Mouse (Mus musculus) liver, embryonic 12.5 days (tissue): ENCODE data around the gene Foxi3. TPM values are rescaled to one million over a fixed set of nuclear protein-coding genes. Genes with fewer than 3 reads are reported as not detected.

Source experiments
- ATAC-seq: fragments of 200-750 bp; cut with Nextera tagmentation; 2 replicates; pipeline ENCODE4 v1.8.0; 2017; ENCODE audit warnings: moderate number of reproducible peaks, mild to moderate bottlenecking, moderate library complexity
- H3K27ac ChIP-seq: fragments of 300-500 bp; sonication (generic); 2 replicates; pipeline ENCODE4 v1.5.1; 2016; ENCODE audit warnings: mild to moderate bottlenecking
- H3K27me3 ChIP-seq: fragments of 300-500 bp; sonication (generic); replicated peaks from 2 replicates; pipeline ENCODE4 v1.6.1; 2016; ENCODE audit warnings: mild to moderate bottlenecking, moderate library complexity
- H3K36me3 ChIP-seq: fragments of 300-500 bp; sonication (generic); 2 replicates; pipeline ENCODE4 v1.6.1; 2016; ENCODE audit warnings: mild to moderate bottlenecking, moderate library complexity
- H3K4me1 ChIP-seq: fragments of 300-500 bp; sonication (generic); 2 replicates; pipeline ENCODE4 v1.6.1; 2016
- H3K4me2 ChIP-seq: fragments of 300-500 bp; sonication (generic); 2 replicates; pipeline ENCODE4 v1.6.1; 2016; ENCODE audit warnings: mild to moderate bottlenecking, moderate library complexity
- H3K4me3 ChIP-seq: fragments of 300-500 bp; sonication (generic); 2 replicates; pipeline ENCODE4 v1.5.1; 2016; ENCODE audit warnings: mild to moderate bottlenecking, moderate library complexity
- H3K9ac ChIP-seq: fragments of 300-500 bp; sonication (generic); 2 replicates; pipeline ENCODE4 v1.6.1; 2016; ENCODE audit warnings: mild to moderate bottlenecking, moderate library complexity
- H3K9me3 ChIP-seq: fragments of 300-500 bp; sonication (generic); replicated peaks from 2 replicates; pipeline ENCODE4 v1.6.1; 2016; ENCODE audit warnings: mild to moderate bottlenecking, moderate library complexity
- WGBS: fragments of 180-500 bp; shearing (Covaris S2); methylation state at CpG from one replicate; pipeline ENCODE4 v1.1.7; 2016; ENCODE audit not compliant: insufficient replicate concordance; 5-methylcytosine and 5-hydroxymethylcytosine counted together
- polyA plus RNA-seq: library from polyadenylated mRNA; unstranded; fragments of >200 nt; fragmentation: Nextera tagmentation; extraction: Ambion mirVana; gene quantifications from 2 replicates; pipeline ENCODE4 v1.2.1, GENCODE M21; 2016

The Foxi3 gene
- polyA plus RNA-seq, result not detected in 2 replicates

GRCm38 (mm10) chr6:70956285-70956912 is at the start of gene Foxi3:
TSS of gene Foxi3 (plus strand) at chr6:70956531.
- no peaks in the 10 kb centered on the region for H3K9me3 ChIP-seq
- H3K27me3 ChIP-seq, result peaks cover 94% of the 10 kb centered on the region
- no peak within 1 kb of the TSS for H3K9ac ChIP-seq
- H3K4me1 ChIP-seq, result peaks cover 9% of the 10 kb centered on the region
- 1% methylated on average over 58 of the region's 67 CpGs for WGBS
- peak within 1 kb of the TSS; percentile 60 for H3K4me2 ChIP-seq
- ATAC-seq, result no peak
- no peak within 1 kb of the TSS for H3K27ac ChIP-seq
- H3K4me3 ChIP-seq, result peak within 1 kb of the TSS; percentile 41
- H3K36me3 ChIP-seq, result no peaks in the 10 kb centered on the region

- 74% methylated on average over 7 of the region's 7 CpGs for WGBS
- no peak overlapping the region for H3K9ac ChIP-seq
- H3K27me3 ChIP-seq, result peaks cover 56% of the 10 kb centered on the region
- H3K4me2 ChIP-seq, result no peak overlapping the region
- H3K9me3 ChIP-seq, result no peaks in the 10 kb centered on the region
- H3K4me1 ChIP-seq, result peaks cover 6% of the 10 kb centered on the region
- peaks cover 10% of the 10 kb centered on the region for H3K36me3 ChIP-seq
- H3K27ac ChIP-seq, result no peak overlapping the region
- H3K4me3 ChIP-seq, result no peak overlapping the region
- ATAC-seq, result no peak
These were observed 46.8 kb upstream of the Foxi3 start for GRCm38 (mm10) chr6:70909572-70909971.

GRCm38 (mm10) chr6:70910285-70910684 is 46.0 kb upstream of the Foxi3 start:
- H3K4me3 ChIP-seq, result no peak overlapping the region
- 54% methylated on average over 4 of the region's 4 CpGs for WGBS
- no peak for ATAC-seq
- peaks cover 56% of the 10 kb centered on the region for H3K27me3 ChIP-seq
- no peak overlapping the region for H3K27ac ChIP-seq
- H3K9me3 ChIP-seq, result no peaks in the 10 kb centered on the region
- no peak overlapping the region for H3K9ac ChIP-seq
- H3K36me3 ChIP-seq, result peaks cover 8% of the 10 kb centered on the region
- no peak overlapping the region for H3K4me2 ChIP-seq
- H3K4me1 ChIP-seq, result 0 out of 2 replicates have a peak, but pooled peaks cover 5% of the 10 kb centered on the region

- ATAC-seq, result no peak
- H3K9me3 ChIP-seq, result no peaks in the 10 kb centered on the region
- H3K4me2 ChIP-seq, result peak overlapping the region; percentile 35
- 0 out of 2 replicates have a peak, but pooled peaks cover 5% of the 10 kb centered on the region for H3K4me1 ChIP-seq
- H3K9ac ChIP-seq, result no peak overlapping the region
- 10% methylated on average over 20 of the region's 20 CpGs for WGBS
- H3K36me3 ChIP-seq, result no peaks in the 10 kb centered on the region
- peaks cover 56% of the 10 kb centered on the region for H3K27me3 ChIP-seq
- no peak overlapping the region for H3K27ac ChIP-seq
- H3K4me3 ChIP-seq, result peak overlapping the region; percentile 4; the same call in 1 of the 2 replicates
These were observed 44.5 kb upstream of the Foxi3 start for GRCm38 (mm10) chr6:70911668-70912395.

- no peak overlapping the region for H3K27ac ChIP-seq
- H3K4me1 ChIP-seq, result 0 out of 2 replicates have a peak, but pooled peaks cover 5% of the 10 kb centered on the region
- WGBS, result 65% methylated on average over 7 of the region's 7 CpGs
- H3K4me2 ChIP-seq, result no peak overlapping the region
- no peak for ATAC-seq
- peaks cover 56% of the 10 kb centered on the region for H3K27me3 ChIP-seq
- no peak overlapping the region for H3K4me3 ChIP-seq
- no peak overlapping the region for H3K9ac ChIP-seq
- H3K9me3 ChIP-seq, result no peaks in the 10 kb centered on the region
- H3K36me3 ChIP-seq, result no peaks in the 10 kb centered on the region
These were observed 44.0 kb upstream of the Foxi3 start for GRCm38 (mm10) chr6:70912396-70912765.

- WGBS, result 66% methylated on average over 3 of the region's 3 CpGs
- Histone ChIP-seq H3K27me3 (peaks cover 23% of the 10 kb centered on the region), H3K9me3 (no peaks in the 10 kb centered on the region), H3K4me1 (no peaks in the 10 kb centered on the region), H3K27ac (no peak within 1 kb of the TSS), H3K4me3 (no peak within 1 kb of the TSS), H3K9ac (no peak within 1 kb of the TSS), H3K36me3 (no peaks in the 10 kb centered on the region), H3K4me2 (no peak within 1 kb of the TSS)
- no peak for ATAC-seq
These were observed 37.5 kb upstream of the Foxi3 start, which contains the start of gene Tex37 for GRCm38 (mm10) chr6:70918827-70919226. TSS of gene Tex37 (minus strand) at chr6:70918927.

- H3K27me3 ChIP-seq, result peaks cover 19% of the 10 kb centered on the region; the same call in 1 of the 2 replicates
- H3K4me1 ChIP-seq, result no peaks in the 10 kb centered on the region
- no peak for ATAC-seq
- 16% methylated on average over 22 of the region's 22 CpGs for WGBS
- no peak overlapping the region for H3K4me3 ChIP-seq
- H3K4me2 ChIP-seq, result peak overlapping the region; percentile 37; the same call in 1 of the 2 replicates
- H3K9me3 ChIP-seq, result no peaks in the 10 kb centered on the region
- no peak overlapping the region for H3K9ac ChIP-seq
- no peaks in the 10 kb centered on the region for H3K36me3 ChIP-seq
- H3K27ac ChIP-seq, result no peak overlapping the region
These were observed 34.9 kb upstream of the Foxi3 start for GRCm38 (mm10) chr6:70921274-70922074.

- WGBS, result 76% methylated on average over 2 of the region's 2 CpGs
- no peak overlapping the region for H3K9ac ChIP-seq
- ATAC-seq, result no peak
These were observed 24.5 kb upstream of the Foxi3 start for GRCm38 (mm10) chr6:70931801-70932200.

GRCm38 (mm10) chr6:70953274-70953673 is 3.1 kb upstream of the Foxi3 start:
- ATAC-seq, result no peak

More at GRCm38 (mm10) chr6:70931801-70932200, 24.5 kb upstream of the Foxi3 start:
- no peaks in the 10 kb centered on the region for H3K36me3 ChIP-seq
- no peak overlapping the region for H3K4me3 ChIP-seq
- no peaks in the 10 kb centered on the region for H3K4me1 ChIP-seq
- H3K27me3 ChIP-seq, result no peaks in the 10 kb centered on the region; the same call in 1 of the 2 replicates
- H3K9me3 ChIP-seq, result no peaks in the 10 kb centered on the region
- H3K4me2 ChIP-seq, result no peak overlapping the region
- no peak overlapping the region for H3K27ac ChIP-seq

GRCm38 (mm10) chr6:70954040-70954439 is 2.3 kb upstream of the Foxi3 start:
- Histone ChIP-seq H3K36me3 (no peaks in the 10 kb centered on the region), H3K27me3 (peaks cover 87% of the 10 kb centered on the region), H3K4me3 (no peak overlapping the region), H3K4me2 (no peak overlapping the region), H3K4me1 (peaks cover 9% of the 10 kb centered on the region), H3K9me3 (no peaks in the 10 kb centered on the region), H3K27ac (no peak overlapping the region), H3K9ac (no peak overlapping the region)
- ATAC-seq, result no peak
- WGBS, result 15% methylated on average over 6 of the region's 6 CpGs

More at GRCm38 (mm10) chr6:70953274-70953673, 3.1 kb upstream of the Foxi3 start:
- 51% methylated on average over 7 of the region's 7 CpGs for WGBS
- Histone ChIP-seq H3K4me2 (no peak overlapping the region), H3K4me3 (no peak overlapping the region), H3K9me3 (no peaks in the 10 kb centered on the region), H3K27ac (no peak overlapping the region), H3K27me3 (peaks cover 80% of the 10 kb centered on the region), H3K4me1 (peaks cover 9% of the 10 kb centered on the region), H3K9ac (no peak overlapping the region), H3K36me3 (no peaks in the 10 kb centered on the region)

- WGBS, result 3% methylated on average over 14 of the region's 14 CpGs
- Histone ChIP-seq H3K9ac (no peak overlapping the region), H3K4me2 (no peak overlapping the region), H3K27ac (no peak overlapping the region), H3K27me3 (peaks cover 94% of the 10 kb centered on the region), H3K36me3 (no peaks in the 10 kb centered on the region), H3K4me3 (no peak overlapping the region), H3K9me3 (no peaks in the 10 kb centered on the region), H3K4me1 (peaks cover 9% of the 10 kb centered on the region)
- no peak for ATAC-seq
These were observed 985 bp upstream of the Foxi3 start for GRCm38 (mm10) chr6:70955291-70955800.
